Mouse (Mus musculus): Measurements from ENCODE around the gene Myo15.
"Not testable (repeated sequence)": the region's sequence is repeated elsewhere in the genome, so short reads cannot be mapped to it uniquely, and the experiment has no call there.

The Myo15 gene

DNA sequence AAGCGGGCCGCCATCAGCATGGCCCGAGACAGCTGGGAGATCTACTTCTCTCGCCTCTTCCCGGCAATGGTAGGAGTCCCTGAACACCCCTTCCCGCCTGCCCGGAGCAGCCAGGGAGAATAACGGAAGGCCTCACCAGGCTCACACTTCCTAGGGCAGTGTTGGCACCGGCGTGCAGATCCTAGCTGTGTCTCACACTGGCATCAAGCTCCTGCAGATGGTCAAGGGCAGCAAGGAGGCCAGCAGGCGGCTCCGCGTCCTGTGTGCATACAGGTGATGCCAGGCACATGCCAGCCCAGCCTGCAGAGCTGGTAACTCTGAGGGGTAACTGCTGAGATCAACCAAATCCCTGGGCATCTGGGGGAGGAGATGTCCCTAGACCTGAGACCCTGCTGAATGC, 38.1 kb downstream of the Myo15 start:
- DNase-seq (ENCODE audit: low spot score in 2 of 2) = no peak

GRCm38 (mm10) chr11:60508950-60509349, 39.8 kb downstream of the Myo15 start:
- no peak for DNase-seq (ENCODE audit: low spot score in 2 of 2)

DNA sequence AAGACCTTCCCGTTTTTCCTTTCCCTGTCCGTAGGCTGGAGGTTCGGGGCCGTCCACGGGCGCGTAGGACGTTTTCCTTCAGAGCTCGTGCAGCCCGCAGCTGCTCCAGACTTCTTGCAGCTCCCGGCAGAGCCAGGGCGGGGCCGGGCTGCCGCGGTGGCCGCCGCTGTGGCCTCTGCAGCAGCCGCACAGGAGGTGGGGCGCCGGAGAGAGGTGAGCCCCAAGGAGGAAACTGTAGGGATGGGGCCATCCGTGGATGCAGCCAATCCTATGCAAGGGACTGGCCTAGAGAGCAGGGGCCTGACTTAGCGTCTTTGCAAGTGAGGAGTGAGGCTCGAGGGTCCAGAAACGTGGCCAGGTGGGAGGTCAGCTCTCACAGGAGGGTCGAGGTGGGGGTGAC, 40.4 kb downstream of the Myo15 start:
- no peak for DNase-seq (ENCODE audit: low spot score in 2 of 2)

DNA sequence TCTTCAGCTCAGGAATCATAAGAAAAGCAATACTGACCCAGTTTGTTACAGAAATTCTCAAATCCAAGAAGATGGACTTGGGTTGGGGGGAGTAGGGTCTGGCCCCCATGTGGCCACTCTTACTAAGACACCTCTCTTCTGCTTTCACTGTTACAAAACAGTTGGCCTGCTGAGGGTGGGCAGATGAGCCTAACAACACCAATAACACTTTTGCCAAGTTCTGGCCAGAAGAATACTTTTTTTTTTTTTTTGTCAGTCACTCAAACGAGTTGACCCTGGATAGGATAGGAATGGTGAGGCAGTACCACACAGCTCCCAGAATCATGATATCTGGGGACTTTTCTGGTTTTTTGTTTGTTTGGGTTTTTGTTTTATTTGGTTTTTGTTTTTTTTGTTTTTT, 42.8 kb downstream of the Myo15 start:
- DNase-seq (ENCODE audit: low spot score in 2 of 2) = no peak

DNA sequence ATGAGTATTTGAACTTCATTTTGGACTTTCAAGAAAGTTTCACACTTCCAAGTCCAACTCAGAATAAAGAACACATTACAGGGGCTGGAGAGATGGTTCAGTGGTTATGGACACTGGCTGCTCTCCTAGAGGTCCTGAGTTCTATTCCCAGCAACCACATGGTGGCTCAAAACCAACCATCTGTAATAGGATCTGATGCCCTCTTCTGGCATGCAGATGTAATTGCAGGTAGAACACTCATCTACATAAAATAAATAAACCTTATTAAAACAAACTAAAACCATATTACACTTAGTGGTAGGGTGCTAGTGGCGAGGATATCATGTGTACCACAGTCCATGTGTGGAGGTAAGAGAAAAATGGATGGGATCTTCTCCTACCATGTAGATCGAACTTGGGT, 43.4 kb downstream of the Myo15 start:
- no peak for DNase-seq (ENCODE audit: low spot score in 2 of 2)

DNA sequence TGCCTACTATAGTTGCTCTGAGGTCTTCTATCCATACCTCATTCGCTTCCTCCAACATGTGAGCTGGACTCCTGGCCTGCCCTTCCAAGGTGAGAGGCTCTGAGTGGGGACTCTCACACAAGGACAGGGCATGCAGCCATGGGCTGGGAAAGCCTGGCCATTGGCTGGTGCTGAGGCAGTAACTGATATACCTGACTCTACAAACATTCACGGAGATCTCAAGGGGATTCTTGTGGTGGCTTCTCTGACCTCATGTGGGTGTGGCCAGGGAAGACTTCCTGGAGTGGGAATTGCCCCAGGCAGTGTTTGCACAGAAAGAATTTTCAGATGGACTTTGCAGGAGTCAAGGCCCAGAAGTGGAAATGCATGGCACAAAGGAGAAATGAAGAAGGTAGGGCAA, 45.8 kb downstream of the Myo15 start:
- no peak for DNase-seq (ENCODE audit: low spot score in 2 of 2)

- DNase-seq (ENCODE audit: low spot score in 2 of 2) = no peak
Observed at GRCm38 (mm10) chr11:60518305-60518704, 49.2 kb downstream of the Myo15 start.

DNA sequence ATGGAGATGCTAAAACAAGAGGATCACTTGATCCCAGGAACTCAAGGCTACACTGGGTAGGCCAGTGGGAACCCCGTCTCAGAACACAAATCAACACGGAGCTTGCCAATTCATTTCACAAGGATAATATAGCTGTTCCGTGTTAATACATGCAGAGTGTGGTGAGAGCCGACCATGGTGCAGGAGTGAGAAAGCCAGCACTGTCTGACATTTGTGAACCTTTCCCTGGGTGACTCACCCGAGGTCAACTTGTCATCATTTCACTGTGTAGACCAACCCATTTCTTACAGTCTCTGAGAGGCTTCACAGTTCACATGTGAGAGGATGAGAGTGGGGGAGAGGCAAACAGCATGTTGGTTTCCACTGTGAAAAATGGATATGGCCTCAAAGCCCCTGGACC, 52.9 kb downstream of the Myo15 start:
- no peak for DNase-seq (ENCODE audit: low spot score in 2 of 2)

- DNase-seq (ENCODE audit: low spot score in 2 of 2) = no peak
Observed at GRCm38 (mm10) chr11:60522661-60523365, 53.7 kb downstream of the Myo15 start.

GRCm38 (mm10) chr11:60526461-60526860, 57.3 kb downstream of the Myo15 start:
- no peak for DNase-seq (ENCODE audit: low spot score in 2 of 2)

DNA sequence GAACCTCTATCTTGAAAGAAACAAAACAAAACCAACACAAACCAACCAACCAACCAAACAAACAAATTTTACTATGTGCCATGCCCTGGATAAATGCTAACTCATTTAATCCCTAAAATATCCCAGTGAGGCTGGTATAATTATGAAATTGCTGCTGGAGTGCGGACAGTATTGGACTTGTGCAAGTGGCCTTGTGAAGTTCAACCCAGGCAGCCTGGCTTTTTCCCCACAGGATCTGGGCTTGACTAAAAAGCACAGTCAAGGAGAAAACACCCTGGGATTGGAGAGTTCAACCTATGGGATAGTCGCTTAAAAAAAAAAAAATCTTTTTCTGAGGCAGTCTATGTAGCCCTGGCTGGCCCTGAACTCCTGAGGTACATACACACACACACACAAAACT, 66.5 kb downstream of the Myo15 start:
- no peak for DNase-seq (ENCODE audit: low spot score in 2 of 2)

- no peak for DNase-seq (ENCODE audit: low spot score in 2 of 2)
Observed at GRCm38 (mm10) chr11:60536180-60536858, 67.2 kb downstream of the Myo15 start, which contains the start of gene Alkbh5. Gene Alkbh5, plus strand, starts transcription at chr11:60536381.

DNA sequence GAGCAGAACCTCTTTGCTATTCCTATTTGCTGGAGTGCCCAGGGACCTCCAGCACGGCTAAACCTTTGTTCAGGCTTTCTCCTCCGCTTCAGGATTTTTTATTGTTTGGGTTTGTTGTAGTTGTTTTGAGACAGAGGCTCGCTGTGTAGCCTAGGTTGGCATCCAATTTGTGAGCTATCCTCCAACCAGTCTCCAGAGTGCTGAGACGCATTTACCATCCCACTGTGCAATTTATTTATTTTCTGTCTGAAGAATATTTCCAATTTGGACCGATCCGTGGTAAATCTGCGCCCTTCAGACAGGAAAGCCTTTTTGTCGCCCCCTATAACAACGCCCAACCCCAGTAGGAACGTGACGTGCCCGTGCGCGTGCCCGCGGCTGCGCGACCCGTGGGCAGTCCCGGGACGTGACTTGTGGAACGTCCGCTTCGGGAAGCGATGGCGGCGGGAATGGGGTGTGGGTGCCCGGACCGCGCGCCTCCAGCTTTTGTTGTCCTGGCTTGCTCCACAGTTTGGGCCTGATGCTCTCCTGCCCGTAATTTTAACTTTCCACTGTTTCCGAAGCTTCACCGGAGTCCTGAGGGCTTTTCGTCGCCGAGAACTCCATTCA, 67.8 kb downstream of the Myo15 start:
- DNase-seq (ENCODE audit: low spot score in 2 of 2) = peak; percentile 90 to 95

DNA sequence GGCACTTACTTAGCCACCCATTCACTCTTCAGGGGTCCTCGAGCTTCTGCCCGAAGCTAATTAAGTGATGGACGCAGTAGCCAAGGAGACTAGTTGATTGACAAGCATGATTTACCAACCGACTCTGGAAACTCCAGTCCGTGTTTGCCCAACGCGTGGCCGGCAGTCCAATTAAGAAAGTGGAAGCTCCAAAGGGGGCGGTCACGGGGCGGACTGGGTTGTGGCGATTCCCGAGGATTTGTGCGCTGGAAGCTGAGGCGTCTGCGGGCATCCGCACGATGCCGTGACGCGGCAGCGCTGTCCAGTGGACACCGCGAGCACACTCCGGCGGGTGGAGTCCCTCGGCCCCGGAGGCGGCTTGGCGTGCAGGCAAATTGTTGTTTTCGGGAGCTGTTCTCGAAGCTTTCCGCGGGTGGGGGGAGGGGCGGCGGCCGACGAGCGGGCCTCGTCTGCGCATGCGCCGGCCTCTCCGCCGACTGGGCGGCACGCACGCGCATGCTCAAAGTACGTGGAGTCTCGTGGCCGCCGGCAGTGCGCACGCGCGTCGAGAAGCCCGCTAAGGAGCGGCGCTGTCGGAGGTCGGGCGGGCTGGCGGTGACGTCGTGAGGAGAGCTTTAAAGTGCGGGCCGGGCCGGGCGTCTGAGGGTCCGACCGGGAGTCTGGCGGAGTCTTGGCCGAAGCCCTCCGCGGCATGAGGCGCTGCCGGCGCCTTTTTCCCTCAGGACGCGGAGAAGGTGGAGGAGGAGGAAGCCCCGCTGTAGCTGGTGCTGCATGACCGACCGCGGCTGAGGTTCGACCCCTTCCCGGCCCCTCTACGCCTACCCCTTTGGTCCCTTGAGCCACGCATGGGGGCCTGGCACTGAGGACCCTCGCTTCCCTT, 68.6 kb downstream of the Myo15 start:
- peak; percentile 95 for DNase-seq (ENCODE audit: low spot score in 2 of 2)

DNA sequence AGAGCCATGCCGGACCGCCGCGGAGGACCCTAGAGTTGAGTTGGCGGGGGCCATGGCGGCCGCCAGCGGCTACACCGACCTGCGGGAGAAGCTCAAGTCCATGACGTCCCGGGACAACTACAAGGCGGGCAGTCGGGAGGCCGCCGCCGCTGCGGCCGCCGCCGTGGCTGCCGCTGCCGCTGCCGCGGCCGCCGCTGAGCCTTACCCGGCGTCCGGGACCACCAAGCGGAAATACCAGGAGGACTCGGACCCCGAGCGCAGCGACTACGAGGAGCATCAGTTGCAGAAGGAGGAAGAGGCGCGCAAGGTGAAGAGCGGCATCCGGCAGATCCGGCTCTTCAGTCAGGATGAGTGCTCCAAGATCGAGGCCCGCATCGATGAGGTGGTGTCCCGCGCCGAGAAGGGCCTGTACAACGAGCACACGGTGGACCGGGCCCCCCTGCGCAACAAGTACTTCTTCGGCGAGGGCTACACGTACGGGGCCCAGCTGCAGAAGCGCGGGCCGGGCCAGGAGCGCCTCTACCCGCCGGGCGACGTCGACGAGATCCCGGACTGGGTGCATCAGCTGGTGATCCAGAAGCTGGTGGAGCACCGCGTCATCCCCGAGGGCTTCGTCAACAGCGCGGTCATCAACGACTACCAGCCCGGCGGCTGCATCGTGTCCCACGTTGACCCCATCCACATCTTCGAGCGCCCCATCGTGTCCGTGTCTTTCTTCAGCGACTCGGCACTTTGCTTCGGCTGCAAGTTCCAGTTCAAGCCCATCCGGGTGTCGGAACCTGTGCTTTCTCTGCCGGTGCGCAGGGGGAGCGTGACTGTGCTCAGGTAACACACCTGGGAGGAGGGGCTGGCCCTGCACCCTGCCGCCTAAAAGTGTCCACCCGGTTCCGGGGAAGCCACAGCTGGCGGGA, 69.5 kb downstream of the Myo15 start:
- peak in 1 of 2 experiments; percentile 32 for DNase-seq (ENCODE audit: low spot score in 2 of 2)

DNA sequence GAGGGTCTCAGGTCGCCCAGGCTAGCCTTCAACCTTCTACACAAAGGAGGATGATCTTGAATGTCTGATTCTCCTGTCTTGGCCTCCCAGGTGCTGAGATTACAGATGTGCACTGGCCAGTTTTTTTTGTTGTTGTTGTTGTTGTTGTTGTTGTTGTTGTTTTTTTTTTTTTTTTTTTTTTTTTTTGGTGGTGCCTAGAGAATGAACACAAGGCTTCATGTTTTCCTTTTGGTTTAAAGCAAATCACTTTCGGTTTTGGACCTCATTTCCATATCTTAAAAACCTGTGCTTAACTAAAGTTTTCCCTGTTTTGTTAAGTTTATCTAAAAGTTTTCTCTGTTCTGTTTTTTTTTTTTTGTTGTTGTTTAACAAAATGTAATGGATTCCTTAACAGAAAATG, 70.4 kb downstream of the Myo15 start:
- DNase-seq (ENCODE audit: low spot score in 2 of 2) = no peak

- DNase-seq (ENCODE audit: low spot score in 2 of 2) = peak in 1 of 2 experiments; percentile 25
Observed at GRCm38 (mm10) chr11:60540002-60540610, 71.0 kb downstream of the Myo15 start.

DNA sequence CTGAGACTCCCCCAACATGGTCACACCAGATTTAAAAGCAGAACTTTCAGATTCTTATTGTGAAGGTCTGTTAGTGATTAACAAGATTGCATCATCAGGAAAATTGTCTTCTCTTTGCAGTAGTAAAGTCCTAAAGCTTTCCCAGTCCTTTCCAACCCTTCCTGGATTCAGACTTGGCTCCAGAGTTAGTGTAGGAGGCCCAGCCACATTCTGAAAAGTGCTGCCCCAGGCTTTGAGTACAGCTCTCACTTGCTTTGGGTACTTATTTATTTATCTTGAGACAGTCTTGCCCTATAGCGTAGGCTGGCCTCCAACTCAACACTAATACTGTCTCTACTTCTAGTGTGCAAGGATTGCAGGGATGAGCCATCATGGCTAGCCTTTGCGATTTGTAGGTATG, 71.6 kb downstream of the Myo15 start:
- DNase-seq (ENCODE audit: low spot score in 2 of 2) = no peak

- DNase-seq (ENCODE audit: low spot score in 2 of 2) = no peak
Observed at GRCm38 (mm10) chr11:60541831-60542230, 72.7 kb downstream of the Myo15 start.

DNA sequence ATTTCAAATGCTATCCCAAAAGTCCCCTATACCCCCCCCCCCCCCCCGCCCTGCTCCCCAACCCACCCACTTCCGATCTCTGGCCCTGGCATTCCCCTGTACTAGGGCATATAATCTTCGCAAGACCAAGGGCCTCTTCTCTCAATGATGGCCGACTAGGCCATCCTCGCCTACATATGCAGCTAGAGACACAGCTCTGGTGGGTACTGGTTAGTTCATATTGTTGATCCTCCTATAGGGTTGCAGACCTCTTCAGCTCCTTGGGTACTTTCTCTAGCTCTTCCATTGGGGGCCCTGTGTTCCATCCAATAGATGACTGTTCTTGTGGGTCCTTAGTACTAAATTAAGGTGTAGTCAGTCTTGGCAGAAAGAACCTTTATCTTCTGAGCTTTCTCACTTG, 74.1 kb downstream of the Myo15 start:
- DNase-seq (ENCODE audit: low spot score in 2 of 2) = not testable (repeated sequence)

- DNase-seq (ENCODE audit: low spot score in 2 of 2) = no peak
Observed at GRCm38 (mm10) chr11:60545433-60545832, 76.3 kb downstream of the Myo15 start.

All from urinary bladder, postnatal 4 days (tissue).